Mouse (Mus musculus): Measurements from ENCODE around the gene Atg16l1. TPM values are rescaled to one million over a fixed set of nuclear protein-coding genes. Genes with fewer than 3 reads are reported as not detected.

Atg16l1 gene
- total RNA-seq (2023) = 100 to 1,000 TPM; 102 to 105 TPM

GRCm38 (mm10) chr1:87755641-87756470 lies at the start of gene Atg16l1:
Atg16l1 (plus strand) TSS chr1:87755870.

GRCm38 (mm10) chr1:87803576-87803975 lies 47.9 kb downstream of the Atg16l1 start, which contains the start of gene Sag:
Sag (plus strand) TSS chr1:87803680.

Other genes starting within 250 kb of the Atg16l1 start
- gene Neu2, start 246.0 kb upstream of the Atg16l1 start, total RNA-seq (2023) = not detected
- not detected for gene Ngef, start 182.0 kb upstream of the Atg16l1 start, total RNA-seq (2023)
- 100 to 1,000 TPM; 216 to 276 TPM for gene Inpp5d, start 135.6 kb upstream of the Atg16l1 start, total RNA-seq (2023)
- gene Sag, start 47.8 kb downstream of the Atg16l1 start, total RNA-seq (2023) = 1 to 10 TPM; 7.1 to 8.2 TPM
- gene Dgkd, start 97.4 kb downstream of the Atg16l1 start, total RNA-seq (2023) = 100 to 1,000 TPM; 214 to 230 TPM